9 mouse cellular contexts compared by ENCODE assay signal in the genomic region with DNA sequence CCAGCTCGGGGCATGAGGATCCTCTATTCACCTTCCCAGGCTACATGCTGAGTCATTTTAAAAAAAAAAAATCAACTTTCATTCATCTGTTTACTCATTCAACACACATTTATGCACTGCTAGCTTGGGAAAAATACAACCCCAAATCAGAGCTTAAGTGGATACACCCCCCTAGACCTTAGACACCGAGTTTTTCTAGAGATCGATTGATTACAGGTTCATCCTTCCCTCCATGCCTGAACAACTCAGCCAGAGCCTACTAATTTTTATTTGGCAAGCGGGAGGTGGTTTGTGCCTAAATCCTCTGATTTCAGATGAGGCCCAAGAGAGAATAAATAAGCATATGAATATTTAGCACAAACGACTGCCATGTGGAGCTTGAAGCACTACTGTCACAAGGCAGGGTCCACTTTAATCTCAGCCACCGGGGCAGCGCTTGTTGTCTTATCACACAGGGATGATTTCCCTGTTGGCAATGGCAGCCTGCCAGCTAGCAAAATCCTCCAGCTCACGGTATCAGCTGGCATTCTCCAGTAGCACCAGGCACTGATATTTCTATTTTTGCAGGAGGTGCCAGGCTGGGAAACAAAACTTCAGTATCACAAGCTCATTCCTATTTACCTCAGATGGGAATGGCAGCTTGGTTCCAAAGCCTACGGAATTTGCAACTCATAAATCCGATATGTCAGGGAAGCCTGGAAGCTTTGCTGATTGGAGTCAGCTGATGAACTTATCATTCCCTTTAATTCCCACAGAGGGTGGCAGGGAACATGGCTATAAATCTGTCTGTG.
DNase-seq lines count a peak whose midpoint lies in the region; ATAC-seq lines count a peak whose summit lies in the region.
"Had no signal": no experiment of that assay in that cellular context is flagged by ENCODE, and none has a peak within 500 bp of the region (broad histone marks: within the 10 kb centered on the region; RNA-seq: fewer than 3 reads in every experiment).

No protein-coding gene starts in this region.

- DNase-seq in kidney, postnatal 4 days: peak; percentile 18
- no peak for DNase-seq in kidney, adult 11 months
- peak; percentile 25 to 32 for DNase-seq in left cerebral cortex, postnatal 36 days (ENCODE audit: low spot score in 2 of 2)
- no peak for DNase-seq in thymus, postnatal 36 days
- DNase-seq in liver: no peak

- no peaks in the 10 kb centered on the region for H3K9me3 ChIP-seq in heart, embryonic 15.5 days (replicated peaks)
- H3K9me3 ChIP-seq: midbrain, embryonic 12.5 days had no signal

- H3K9ac ChIP-seq in heart, embryonic 15.5 days: no peak overlapping the region
- H3K9ac ChIP-seq: midbrain, embryonic 12.5 days had no signal

- intact Hi-C loops in left cerebral cortex, postnatal 36 days (cut with DNase I): no loop called here

- 33% methylated on average over 10 of the region's 10 CpGs for WGBS in heart, embryonic 15.5 days

- H3K4me3 ChIP-seq in heart, embryonic 15.5 days: no peak overlapping the region
- H3K4me3 ChIP-seq: midbrain, embryonic 12.5 days had no signal

- 0 out of 2 replicates have a peak, but pooled peaks have one; percentile 29 for ATAC-seq in common myeloid progenitor, adult 5-6 weeks (replicated peaks; ENCODE audit: low read depth, poor library complexity, severe bottlenecking)
- peak; percentile 81 for ATAC-seq in heart, embryonic 15.5 days (replicated peaks; ENCODE audit: insufficient number of reproducible peaks, insufficient read depth, low FRiP score, low read depth)
- no peak for ATAC-seq in monocyte, adult 5-6 weeks (replicated peaks; ENCODE audit: insufficient number of reproducible peaks, low FRiP score, low TSS enrichment, poor library complexity, severe bottlenecking)

- H3K36me3 ChIP-seq in heart, embryonic 15.5 days: no peaks in the 10 kb centered on the region
- H3K36me3 ChIP-seq: midbrain, embryonic 12.5 days had no signal

- H3K27ac ChIP-seq in heart, embryonic 15.5 days: peak overlapping the region; percentile 84
- H3K27ac ChIP-seq: midbrain, embryonic 12.5 days had no signal

- no peaks in the 10 kb centered on the region for H3K27me3 ChIP-seq in heart, embryonic 15.5 days
- H3K27me3 ChIP-seq: midbrain, embryonic 12.5 days had no signal

- peaks cover 22% of the 10 kb centered on the region for H3K4me1 ChIP-seq in heart, embryonic 15.5 days (replicated peaks)
- H3K4me1 ChIP-seq: midbrain, embryonic 12.5 days had no signal

- peak overlapping the region; percentile 12; the same call in 1 of the 2 replicates for H3K4me2 ChIP-seq in heart, embryonic 15.5 days
- H3K4me2 ChIP-seq: midbrain, embryonic 12.5 days had no signal

Comparison
In these comparisons a context has a peak if more than half of its experiments do, and no peak if none do; other contexts are left out.
1. DNase-seq: peak in kidney, postnatal 4 days (2 of 2) and left cerebral cortex, postnatal 36 days (2 of 2); none in kidney, adult 11 months (single experiment), thymus, postnatal 36 days (0 of 2) and liver (single experiment).